Mouse (Mus musculus) heart, adult 9 months (tissue): ENCODE data around the gene Kidins220.

ENCODE experiments used
- DNase-seq, 2 experiments: peaks; one replicate each; pipeline ENCODE4 v3.0.0; 2022; ENCODE audit warnings: low spot score in 2 of 2

Gene Kidins220

GRCm38 (mm10) chr12:24974446-24975114 is at the start of gene Kidins220:
Kidins220 (plus strand) TSS chr12:24974925.
- peak; percentile 89 to 91 for DNase-seq

GRCm38 (mm10) chr12:24925276-24925675 is 49.4 kb upstream of the Kidins220 start:
- DNase-seq, result no peak

- DNase-seq, result no peak
Observed at GRCm38 (mm10) chr12:24925684-24926083, 49.0 kb upstream of the Kidins220 start.

GRCm38 (mm10) chr12:24928051-24928748 is 46.5 kb upstream of the Kidins220 start:
- DNase-seq, result peak in 1 of 2 experiments; percentile 4

- DNase-seq, result no peak
Observed at GRCm38 (mm10) chr12:24929043-24929442, 45.7 kb upstream of the Kidins220 start.

- no peak for DNase-seq
Observed at GRCm38 (mm10) chr12:24930760-24931159, 44.0 kb upstream of the Kidins220 start.

- no peak for DNase-seq
Observed at GRCm38 (mm10) chr12:24932120-24932519, 42.6 kb upstream of the Kidins220 start.

- DNase-seq, result no peak
Observed at GRCm38 (mm10) chr12:24933206-24933775, 41.4 kb upstream of the Kidins220 start.

- no peak for DNase-seq
Observed at GRCm38 (mm10) chr12:24933996-24934395, 40.7 kb upstream of the Kidins220 start.

GRCm38 (mm10) chr12:24936281-24936680 is 38.4 kb upstream of the Kidins220 start:
- DNase-seq, result no peak

GRCm38 (mm10) chr12:24939372-24939771 is 35.4 kb upstream of the Kidins220 start:
- no peak for DNase-seq

GRCm38 (mm10) chr12:24942619-24943287 is 32.0 kb upstream of the Kidins220 start:
- DNase-seq, result no peak

- no peak for DNase-seq
Observed at GRCm38 (mm10) chr12:24943427-24943826, 31.3 kb upstream of the Kidins220 start.

GRCm38 (mm10) chr12:24944597-24944996 is 30.1 kb upstream of the Kidins220 start:
- DNase-seq, result no peak

- DNase-seq, result no peak
Observed at GRCm38 (mm10) chr12:24947065-24947464, 27.7 kb upstream of the Kidins220 start.

GRCm38 (mm10) chr12:24948344-24948743 is 26.4 kb upstream of the Kidins220 start:
- peak; percentile 9 to 13 for DNase-seq

- DNase-seq, result no peak
Observed at GRCm38 (mm10) chr12:24950376-24951046, 24.2 kb upstream of the Kidins220 start.

GRCm38 (mm10) chr12:24952147-24952546 is 22.6 kb upstream of the Kidins220 start:
- DNase-seq, result peak in 1 of 2 experiments; percentile 20

- no peak for DNase-seq
Observed at GRCm38 (mm10) chr12:24955137-24955536, 19.6 kb upstream of the Kidins220 start.

- no peak for DNase-seq
Observed at GRCm38 (mm10) chr12:24958526-24958925, 16.2 kb upstream of the Kidins220 start.

- no peak for DNase-seq
Observed at GRCm38 (mm10) chr12:24961821-24962220, 12.9 kb upstream of the Kidins220 start.
